Mouse (Mus musculus) hindbrain, postnatal 0 days (tissue): ENCODE data around the gene Dnajb12. TPM values are rescaled to one million over a fixed set of nuclear protein-coding genes. Genes with fewer than 3 reads are reported as not detected.
A peak's percentile ranks its signal among the peaks of the same experiment; 100 is the strongest.

Source experiments
- ATAC-seq: fragments of 200-750 bp; cut with Nextera tagmentation; 2 replicates; pipeline ENCODE4 v1.8.0; 2017; ENCODE audit warnings: mild to moderate bottlenecking, moderate TSS enrichment, moderate library complexity
- DNase-seq: peaks from one replicate; pipeline ENCODE4 v3.0.0-alpha.2; 2015; ENCODE audit warnings: low spot score
- H3K27ac ChIP-seq: fragments of 300-500 bp; sonication (generic); 2 replicates; pipeline ENCODE4 v1.5.1; 2014; ENCODE audit warnings: mild to moderate bottlenecking
- H3K27me3 ChIP-seq: fragments of 300-500 bp; sonication (generic); 2 replicates; pipeline ENCODE4 v1.6.1; 2014; ENCODE audit warnings: low read length, mixed read lengths; ENCODE audit not compliant: insufficient read depth
- H3K36me3 ChIP-seq: fragments of 300-500 bp; sonication (generic); 2 replicates; pipeline ENCODE4 v1.6.1; 2014; ENCODE audit warnings: low read length, mixed read lengths; ENCODE audit not compliant: insufficient read depth
- H3K4me1 ChIP-seq: fragments of 300-500 bp; sonication (generic); 2 replicates; pipeline ENCODE4 v1.6.1; 2014; ENCODE audit warnings: antibody characterized with exemption, low read length, mixed read lengths; ENCODE audit not compliant: insufficient read depth
- H3K4me2 ChIP-seq: fragments of 300-500 bp; sonication (generic); 2 replicates; pipeline ENCODE4 v1.6.1; 2014; ENCODE audit warnings: low read depth, mild to moderate bottlenecking, low read length, moderate library complexity, mixed read lengths
- H3K4me3 ChIP-seq: fragments of 300-500 bp; sonication (generic); 2 replicates; pipeline ENCODE4 v1.5.1; 2014; ENCODE audit warnings: low read length
- H3K9ac ChIP-seq: fragments of 300-500 bp; sonication (generic); replicated peaks from 2 replicates; pipeline ENCODE4 v1.6.1; 2014; ENCODE audit warnings: mild to moderate bottlenecking, low read length, moderate library complexity, mixed read lengths
- H3K9me3 ChIP-seq: fragments of 300-500 bp; sonication (generic); 2 replicates; pipeline ENCODE4 v1.6.1; 2016; ENCODE audit warnings: low read length, mixed read lengths
- CTCF ChIP-seq: IDR thresholded peaks from 2 replicates; pipeline ENCODE4 v1.5.1; 2016; ENCODE audit warnings: antibody characterized with exemption, control low read depth, low read depth
- WGBS: fragments of 180-500 bp; shearing (Covaris S2); extraction: QIAGEN DNeasy Blood & Tissue Kit; methylation state at CpG from one replicate; pipeline ENCODE4 v1.1.7; 2014; 5-methylcytosine and 5-hydroxymethylcytosine counted together
- polyA plus RNA-seq: library from polyadenylated mRNA; unstranded; fragments of >200 nt; fragmentation: Nextera tagmentation; extraction: Ambion mirVana; gene quantifications from 2 replicates; pipeline ENCODE4 v1.2.1, GENCODE M21; 2015
- total RNA-seq: library from RNA; depleted of rRNA; stranded (reverse); fragments of >200 nt; gene quantifications from 2 replicates; pipeline ENCODE4 v1.2.3, GENCODE M21; 2014

Gene Dnajb12
- total and polyA plus RNA-seq, 2 experiments from 2014 or later: 26.4 to 56.8 TPM

- H3K27ac ChIP-seq: peak overlapping the region; percentile 78
- TF ChIP-seq CTCF: no peak
- 26% methylated on average over 7 of the region's 7 CpGs for WGBS
- no peak for DNase-seq
- peak overlapping the region; percentile 39; the same call in 1 of the 2 replicates for H3K9ac ChIP-seq
- no peaks in the 10 kb centered on the region for H3K36me3 ChIP-seq
- peaks cover 16% of the 10 kb centered on the region; the same call in 1 of the 2 replicates for H3K4me1 ChIP-seq
- no peaks in the 10 kb centered on the region for H3K27me3 ChIP-seq
- H3K9me3 ChIP-seq: no peaks in the 10 kb centered on the region
- peak overlapping the region; percentile 67 for H3K4me2 ChIP-seq
- peak overlapping the region; percentile 31 for H3K4me3 ChIP-seq
- ATAC-seq: peak; percentile 3; the same call in 1 of the 2 replicates
Observed at GRCm38 (mm10) chr10:59920485-59920809, 41.1 kb downstream of the Dnajb12 start.

GRCm38 (mm10) chr10:59920810-59921681 is 41.7 kb downstream of the Dnajb12 start:
- H3K27ac ChIP-seq: peak overlapping the region; percentile 78
- H3K36me3 ChIP-seq: no peaks in the 10 kb centered on the region
- DNase-seq: peak; percentile 82
- 2% methylated on average over 33 of the region's 33 CpGs for WGBS
- no peaks in the 10 kb centered on the region for H3K27me3 ChIP-seq
- peak; percentile 80 for ATAC-seq
- H3K4me2 ChIP-seq: peak overlapping the region; percentile 67
- peaks cover 16% of the 10 kb centered on the region; the same call in 1 of the 2 replicates for H3K4me1 ChIP-seq
- peak; percentile 58 for TF ChIP-seq CTCF
- H3K9ac ChIP-seq: peak overlapping the region; percentile 39
- H3K4me3 ChIP-seq: peak overlapping the region; percentile 31
- no peaks in the 10 kb centered on the region for H3K9me3 ChIP-seq

- 81% methylated on average over 2 of the region's 2 CpGs for WGBS
- Histone ChIP-seq H3K9me3 (no peaks in the 10 kb centered on the region), H3K27ac (no peak overlapping the region), H3K36me3 (no peaks in the 10 kb centered on the region), H3K4me3 (no peak overlapping the region), H3K9ac (no peak overlapping the region), H3K4me2 (no peak overlapping the region), H3K27me3 (no peaks in the 10 kb centered on the region), H3K4me1 (peaks cover 16% of the 10 kb centered on the region; the same call in 1 of the 2 replicates)
- no peak for TF ChIP-seq CTCF
- DNase-seq (no peak), ATAC-seq (no peak)
Observed at GRCm38 (mm10) chr10:59923493-59923892, 44.1 kb downstream of the Dnajb12 start.

- H3K4me3 ChIP-seq: no peak overlapping the region
- ATAC-seq (no peak), DNase-seq (no peak)
Observed at GRCm38 (mm10) chr10:59924305-59924704, 44.9 kb downstream of the Dnajb12 start.

GRCm38 (mm10) chr10:59929205-59929604 is 49.8 kb downstream of the Dnajb12 start:
- no peak for DNase-seq
- TF ChIP-seq CTCF: no peak

More at GRCm38 (mm10) chr10:59924305-59924704, 44.9 kb downstream of the Dnajb12 start:
- Histone ChIP-seq H3K4me2 (no peak overlapping the region), H3K9ac (no peak overlapping the region), H3K36me3 (no peaks in the 10 kb centered on the region), H3K4me1 (peaks cover 16% of the 10 kb centered on the region; the same call in 1 of the 2 replicates), H3K27ac (no peak overlapping the region), H3K9me3 (no peaks in the 10 kb centered on the region), H3K27me3 (no peaks in the 10 kb centered on the region)
- no peak for TF ChIP-seq CTCF
- 45% methylated on average over 3 of the region's 3 CpGs for WGBS

GRCm38 (mm10) chr10:59930996-59931395 is 51.6 kb downstream of the Dnajb12 start:
- peak; percentile 41 for TF ChIP-seq CTCF
- no peaks in the 10 kb centered on the region for H3K36me3 ChIP-seq
- peaks cover 4% of the 10 kb centered on the region; the same call in 1 of the 2 replicates for H3K4me1 ChIP-seq
- H3K9ac ChIP-seq: no peak overlapping the region
- DNase-seq (peak; percentile 91), ATAC-seq (peak; percentile 96)
- WGBS: 21% methylated on average over 10 of the region's 10 CpGs
- no peaks in the 10 kb centered on the region for H3K27me3 ChIP-seq
- H3K4me2 ChIP-seq: peak overlapping the region; percentile 34
- no peak overlapping the region for H3K4me3 ChIP-seq
- no peaks in the 10 kb centered on the region for H3K9me3 ChIP-seq
- H3K27ac ChIP-seq: peak overlapping the region; percentile 69

More at GRCm38 (mm10) chr10:59929205-59929604, 49.8 kb downstream of the Dnajb12 start:
- Histone ChIP-seq H3K9me3 (no peaks in the 10 kb centered on the region), H3K4me3 (no peak overlapping the region), H3K36me3 (no peaks in the 10 kb centered on the region), H3K9ac (no peak overlapping the region), H3K4me2 (no peak overlapping the region), H3K27me3 (no peaks in the 10 kb centered on the region), H3K27ac (no peak overlapping the region), H3K4me1 (peaks cover 4% of the 10 kb centered on the region; the same call in 1 of the 2 replicates)
- ATAC-seq: no peak
- WGBS: 96% methylated on average over 7 of the region's 7 CpGs
